Mouse (Mus musculus): ENCODE measurements around the gene Grifin. TPM values are rescaled to one million over a fixed set of nuclear protein-coding genes. Genes with fewer than 3 reads are reported as not detected.

Gene Grifin
- total RNA-seq, 2 experiments from 2014 or later, result not detected

- TF ChIP-seq CTCF (IDR thresholded peaks at IDR 0.05), result peak; percentile 93
- Histone ChIP-seq H3K4me3 (no peak overlapping the region), H3K27ac (no peak overlapping the region)
- intact Hi-C loops (cut with DNase I), result loop anchor here (1.0 to 2.0 kb wide), 4 partner anchors 79 to 209 kb away; no protein-coding TSS in a partner anchor
- peak; percentile 77 to 80 for DNase-seq (ENCODE audit: extremely low spot score in 1 of 2, low spot score in 2 of 2)
Measured at GRCm38 (mm10) chr5:140540106-140540505, 24.8 kb downstream of the Grifin start.

GRCm38 (mm10) chr5:140538111-140538683, 26.7 kb downstream of the Grifin start:
- intact Hi-C loops (cut with DNase I), result loop anchor here (5.0 kb wide), 3 partner anchors 91 to 206 kb away; partner anchors contain the start of genes Gm4869 and Mrm2
- TF ChIP-seq CTCF (IDR thresholded peaks at IDR 0.05), result no peak
- DNase-seq (ENCODE audit: extremely low spot score in 1 of 2, low spot score in 2 of 2), result no peak
- no peak overlapping the region for H3K27ac ChIP-seq
- no peak overlapping the region for H3K4me3 ChIP-seq

DNA sequence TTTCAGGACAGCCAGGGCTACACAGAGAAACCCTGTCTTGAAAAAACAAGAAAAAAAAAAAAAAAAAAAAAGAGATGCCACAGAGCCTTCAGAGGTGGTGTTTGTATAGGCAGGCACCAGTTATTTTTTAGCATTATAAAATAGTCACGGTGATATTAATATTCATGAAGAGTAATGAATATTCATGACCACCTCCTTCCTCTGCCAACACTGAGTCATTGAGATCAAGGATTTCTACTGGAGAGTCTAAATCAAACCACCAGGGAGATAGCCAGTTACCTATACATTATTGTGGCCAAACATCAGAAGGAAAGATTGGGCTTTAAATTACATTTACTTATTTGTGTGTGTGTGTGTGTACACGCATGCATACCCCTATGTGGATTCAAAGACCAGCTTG, 38.1 kb downstream of the Grifin start:
- no peak; the same call in 1 of the 2 replicates for TF ChIP-seq CTCF (IDR thresholded peaks at IDR 0.05)
- intact Hi-C loops (cut with DNase I), result loop anchor here (5.0 kb wide), 1 partner anchor 84 kb away; no protein-coding TSS in a partner anchor
- no peak overlapping the region for H3K4me3 ChIP-seq
- DNase-seq (ENCODE audit: extremely low spot score in 1 of 2, low spot score in 2 of 2), result no peak
- H3K27ac ChIP-seq, result no peak overlapping the region

DNA sequence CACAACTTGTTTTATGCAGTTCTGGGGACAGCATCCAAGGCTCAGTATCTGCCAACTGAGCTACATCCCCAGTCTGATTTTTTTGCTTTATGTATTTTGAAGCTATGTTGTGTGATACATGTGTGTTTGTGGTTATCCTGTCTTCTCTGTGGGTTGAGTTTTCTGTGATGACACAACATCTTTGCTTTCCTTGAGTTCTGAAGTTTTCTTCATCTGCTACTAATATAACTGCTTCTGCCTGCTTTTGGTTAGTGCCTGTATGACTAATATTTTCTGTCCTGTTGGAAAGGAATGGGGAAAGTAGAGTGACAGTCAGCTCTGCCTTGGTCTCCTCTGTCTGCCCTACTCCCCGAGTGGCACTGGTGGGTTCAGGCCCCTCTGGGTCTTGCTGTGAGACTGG, 43.7 kb downstream of the Grifin start:
- H3K27ac ChIP-seq, result no peak overlapping the region
- intact Hi-C loops (cut with DNase I), result no loop called here
- no peak for TF ChIP-seq CTCF (IDR thresholded peaks at IDR 0.05)

GRCm38 (mm10) chr5:140517921-140518230, 47.0 kb downstream of the Grifin start:
- DNase-seq (ENCODE audit: extremely low spot score in 1 of 2, low spot score in 2 of 2), result no peak
- no peak for TF ChIP-seq CTCF (IDR thresholded peaks at IDR 0.05)
- intact Hi-C loops (cut with DNase I), result no loop called here
- Histone ChIP-seq H3K4me3 (no peak overlapping the region), H3K27ac (no peak overlapping the region)

More for the DNA sequence above, 43.7 kb downstream of the Grifin start:
- DNase-seq (ENCODE audit: extremely low spot score in 1 of 2, low spot score in 2 of 2), result no peak
- no peak overlapping the region for H3K4me3 ChIP-seq

DNA sequence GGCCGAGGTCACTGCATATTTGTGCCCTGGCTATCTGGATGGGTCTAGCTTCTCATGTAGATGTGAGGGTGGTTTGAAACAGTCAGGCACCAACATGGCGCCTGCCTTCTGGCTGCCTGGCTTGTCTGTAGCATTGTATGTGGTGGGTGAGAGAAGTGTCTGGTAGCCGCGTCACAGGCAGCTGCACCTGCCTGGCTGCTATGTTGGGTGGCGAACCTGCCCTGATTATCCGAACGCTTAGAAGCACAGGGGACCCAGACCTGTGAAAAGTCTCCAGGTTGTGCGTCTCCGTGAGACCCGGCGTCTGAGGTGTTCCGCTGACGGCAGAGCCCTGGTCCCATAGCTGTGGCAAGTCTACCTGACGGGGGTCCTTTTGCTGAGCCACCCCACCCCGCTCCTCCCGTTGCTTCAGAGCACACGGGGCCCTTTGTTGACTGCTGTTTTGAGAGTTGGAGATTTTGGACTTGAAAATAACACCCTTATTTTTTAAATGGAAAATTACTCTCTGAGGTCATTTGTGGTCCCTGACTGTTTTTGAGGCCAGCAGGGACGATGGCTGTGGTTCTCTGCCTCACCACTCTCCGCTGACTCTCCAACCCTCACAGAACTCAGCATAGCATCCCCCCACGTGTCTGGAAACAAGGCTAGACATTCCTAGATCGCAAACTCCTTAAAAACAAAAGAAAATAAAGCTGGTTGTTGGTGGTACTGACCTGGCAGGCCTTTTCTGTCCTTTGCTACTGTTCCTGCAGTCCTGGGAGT, 47.5 kb downstream of the Grifin start:
- no peak for TF ChIP-seq CTCF (IDR thresholded peaks at IDR 0.05)
- no peak for DNase-seq (ENCODE audit: extremely low spot score in 1 of 2, low spot score in 2 of 2)

DNA sequence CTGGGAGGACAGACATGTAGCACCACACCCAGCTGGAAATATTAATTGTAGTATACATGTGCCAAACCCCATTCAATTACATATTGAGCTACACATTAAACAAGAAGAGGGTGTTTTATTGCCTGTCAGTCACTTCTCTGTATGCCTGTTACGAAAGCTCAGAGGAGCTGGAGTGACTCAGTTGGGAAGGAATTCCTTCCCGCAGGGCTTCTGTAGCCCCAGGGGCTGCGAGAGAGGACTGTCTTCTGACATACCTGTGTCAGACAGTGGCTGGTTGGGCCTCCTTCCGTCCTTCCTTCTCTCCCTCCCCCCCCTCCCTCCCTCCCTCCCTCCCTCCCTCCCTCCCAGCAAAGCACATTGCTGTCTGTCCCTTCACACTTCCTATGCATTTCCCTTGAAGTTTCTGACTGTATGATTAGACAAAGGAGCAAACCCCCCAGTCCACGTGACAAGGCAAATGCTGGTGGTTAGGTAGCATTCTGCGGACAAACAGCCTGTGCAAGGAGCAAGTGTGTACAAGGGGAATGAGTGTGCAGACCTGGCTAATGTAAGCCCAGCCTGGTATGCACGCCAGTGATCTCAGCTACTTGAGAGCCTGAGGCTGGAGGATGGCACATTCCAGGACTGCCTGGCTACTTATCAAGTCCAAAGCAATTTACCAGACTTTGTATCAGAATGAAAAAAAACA, 49.9 kb downstream of the Grifin start:
- Histone ChIP-seq H3K4me3 (no peak overlapping the region), H3K27ac (no peak overlapping the region)
- intact Hi-C loops (cut with DNase I), result no loop called here
- no peak for DNase-seq (ENCODE audit: extremely low spot score in 1 of 2, low spot score in 2 of 2)
- TF ChIP-seq CTCF (IDR thresholded peaks at IDR 0.05), result no peak

More for the DNA sequence above, 47.5 kb downstream of the Grifin start:
- intact Hi-C loops (cut with DNase I), result no loop called here
- no peak overlapping the region for H3K27ac ChIP-seq
- no peak overlapping the region for H3K4me3 ChIP-seq

DNA sequence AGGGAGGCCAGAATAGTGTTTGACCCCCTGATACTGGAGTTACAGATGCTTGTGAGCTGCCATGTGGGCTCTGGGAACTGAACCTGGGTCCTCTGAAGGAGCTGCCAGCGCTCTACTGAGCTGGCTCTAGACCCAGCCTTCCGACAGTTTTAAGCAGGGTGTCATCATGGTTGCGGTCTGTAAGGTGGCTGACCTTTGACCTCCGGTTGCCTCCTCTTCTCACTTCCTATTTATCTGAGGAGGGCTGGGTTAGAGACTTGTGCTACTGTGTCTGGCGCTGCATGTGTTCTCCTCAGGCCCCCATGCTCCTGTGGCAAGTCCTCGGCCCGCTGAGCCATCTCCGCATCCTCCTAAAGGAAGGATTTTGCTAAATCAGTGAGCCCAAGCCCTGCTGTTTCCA, 51.0 kb downstream of the Grifin start:
- Histone ChIP-seq H3K27ac (no peak overlapping the region), H3K4me3 (no peak overlapping the region)
- TF ChIP-seq CTCF (IDR thresholded peaks at IDR 0.05), result no peak
- intact Hi-C loops (cut with DNase I), result no loop called here
- DNase-seq (ENCODE audit: extremely low spot score in 1 of 2, low spot score in 2 of 2), result no peak

Other genes with a start within 250 kb of the Grifin start
- 10 to 100 TPM; 14.1 to 17.6 TPM for gene Mad1l1, start 243.5 kb downstream of the Grifin start, total RNA-seq (2021)
- gene Nudt1, start 243.4 kb downstream of the Grifin start, total RNA-seq (2021), result 1 to 10 TPM; 4.6 to 6.8 TPM
- 10 to 100 TPM in 1 of 2 experiments, 1 to 10 TPM in 1; 9.1 to 11.1 TPM for gene Mrm2, start 233.2 kb downstream of the Grifin start, total RNA-seq (2021)
- 10 to 100 TPM; 10.9 to 12.7 TPM for gene Snx8, start 175.8 kb downstream of the Grifin start, total RNA-seq (2021)
- gene Eif3b, start 145.7 kb downstream of the Grifin start, total RNA-seq (2021), result 10 to 100 TPM; 91.5 to 92.9 TPM
- gene Gm4869, start 119.4 kb downstream of the Grifin start, total RNA-seq (2021), result not detected
- gene Chst12, start 59.5 kb downstream of the Grifin start, total RNA-seq (2021), result 10 to 100 TPM; 16.2 to 17.5 TPM
- 10 to 100 TPM; 25.9 to 26.2 TPM for gene Lfng, start 42.2 kb upstream of the Grifin start, total RNA-seq (2021)
- gene Ttyh3, start 84.0 kb upstream of the Grifin start, total RNA-seq (2021), result 100 to 1,000 TPM; 244 to 247 TPM
- 10 to 100 TPM; 56.2 to 65.9 TPM for gene Iqce, start 137.3 kb upstream of the Grifin start, total RNA-seq (2021)
- gene Brat1, start 139.9 kb upstream of the Grifin start, total RNA-seq (2021), result 10 to 100 TPM; 19.8 to 21.3 TPM
- 10 to 100 TPM; 16.2 to 20.2 TPM for gene Amz1, start 159.1 kb upstream of the Grifin start, total RNA-seq (2021)

Data from left cerebral cortex, adult 2 months (tissue).